Mouse (Mus musculus): ENCODE results near the gene Il6ra.

GRCm38 (mm10) chr3:89867651-89868050 is 45.3 kb downstream of the Il6ra start:
- no peak for TF ChIP-seq CTCF (IDR thresholded peaks at IDR 0.05; ENCODE audit: low read depth)
- no peak for TF ChIP-seq EP300 (IDR thresholded peaks at IDR 0.05; ENCODE audit: low read depth)
